Mouse (Mus musculus) intestine, embryonic 14.5 days (tissue): ENCODE results near the gene Slc5a6. TPM values are rescaled to one million over a fixed set of nuclear protein-coding genes. Genes with fewer than 3 reads are reported as not detected.
"Not testable (repeated sequence)": the region's sequence is repeated elsewhere in the genome, so short reads cannot be mapped to it uniquely, and the experiment has no call there.

ENCODE experiments used
- ATAC-seq: fragments of 200-750 bp; cut with Nextera tagmentation; replicated peaks from 2 replicates; pipeline ENCODE4 v1.8.0; 2017; ENCODE audit warnings: low read depth, moderate number of reproducible peaks, moderate TSS enrichment, moderate library complexity; ENCODE audit not compliant: low FRiP score, low TSS enrichment
- DNase-seq: peaks from one replicate; pipeline ENCODE4 v3.0.0-alpha.2; 2018; ENCODE audit warnings: low spot score
- H3K27ac ChIP-seq: fragments of 300-500 bp; sonication (generic); 2 replicates; pipeline ENCODE4 v1.5.1; 2014; ENCODE audit warnings: low read depth, mild to moderate bottlenecking, control low read depth
- H3K27me3 ChIP-seq: fragments of 300-500 bp; sonication (generic); replicated peaks from 2 replicates; pipeline ENCODE4 v1.6.1; 2014; ENCODE audit warnings: low read length, control low read depth; ENCODE audit not compliant: control insufficient read depth, insufficient read depth
- H3K36me3 ChIP-seq: fragments of 300-500 bp; sonication (generic); 2 replicates; pipeline ENCODE4 v1.6.1; 2014; ENCODE audit warnings: low read length, control low read depth; ENCODE audit not compliant: control insufficient read depth, insufficient read depth
- H3K4me1 ChIP-seq: fragments of 300-500 bp; sonication (generic); replicated peaks from 2 replicates; pipeline ENCODE4 v1.6.1; 2014; ENCODE audit warnings: low read length, control low read depth, mixed read lengths; ENCODE audit not compliant: control insufficient read depth, insufficient read depth
- H3K4me2 ChIP-seq: fragments of 300-500 bp; sonication (generic); 2 replicates; pipeline ENCODE4 v1.6.1; 2014; ENCODE audit warnings: low read length
- H3K4me3 ChIP-seq: fragments of 300-500 bp; sonication (generic); 2 replicates; pipeline ENCODE4 v1.5.1; 2014; ENCODE audit warnings: low read depth, low read length, control low read depth, mixed read lengths
- H3K9ac ChIP-seq: fragments of 300-500 bp; sonication (generic); 2 replicates; pipeline ENCODE4 v1.6.1; 2014; ENCODE audit warnings: mild to moderate bottlenecking, low read length
- H3K9me3 ChIP-seq: fragments of 300-500 bp; sonication (generic); 2 replicates; pipeline ENCODE4 v1.6.1; 2016; ENCODE audit warnings: low read length, control low read depth; ENCODE audit not compliant: control insufficient read depth
- WGBS: fragments of 180-500 bp; shearing (Covaris S2); extraction: QIAGEN DNeasy Blood & Tissue Kit; methylation state at CpG from one replicate; pipeline ENCODE4 v1.1.7; 2014; 5-methylcytosine and 5-hydroxymethylcytosine counted together
- polyA plus RNA-seq: library from polyadenylated mRNA; unstranded; fragments of >200 nt; fragmentation: Nextera tagmentation; extraction: Ambion mirVana; gene quantifications from 2 replicates; pipeline ENCODE4 v1.2.1, GENCODE M21; 2014

Gene Slc5a6
- polyA plus RNA-seq, 1 experiment from 2014 or later = 12.3 TPM

GRCm38 (mm10) chr5:31030926-31031325 lies 17.8 kb downstream of the Slc5a6 start:
- Histone ChIP-seq H3K4me1 (no peaks in the 10 kb centered on the region), H3K4me2 (no peak overlapping the region), H3K4me3 (no peak overlapping the region), H3K9ac (no peak overlapping the region), H3K36me3 (peaks cover under 1% of the 10 kb centered on the region; the same call in 1 of the 2 replicates), H3K9me3 (no peaks in the 10 kb centered on the region), H3K27me3 (no peaks in the 10 kb centered on the region), H3K27ac (no peak overlapping the region)
- WGBS = 72% methylated on average over 4 of the region's 4 CpGs
- DNase-seq (no peak), ATAC-seq (no peak)

- no peak overlapping the region for H3K27ac ChIP-seq
- no peak overlapping the region for H3K4me3 ChIP-seq
- no peaks in the 10 kb centered on the region for H3K36me3 ChIP-seq
Observed at GRCm38 (mm10) chr5:31024641-31025040, 24.1 kb downstream of the Slc5a6 start.

GRCm38 (mm10) chr5:31023254-31023653 lies 25.5 kb downstream of the Slc5a6 start:
- H3K4me1 ChIP-seq = no peaks in the 10 kb centered on the region
- H3K27ac ChIP-seq = no peak overlapping the region
- DNase-seq (no peak), ATAC-seq (no peak)
- H3K4me3 ChIP-seq = no peak overlapping the region
- no peaks in the 10 kb centered on the region for H3K36me3 ChIP-seq
- 32% methylated on average over 4 of the region's 4 CpGs for WGBS
- no peak overlapping the region for H3K4me2 ChIP-seq
- no peaks in the 10 kb centered on the region for H3K27me3 ChIP-seq
- no peak overlapping the region for H3K9ac ChIP-seq
- H3K9me3 ChIP-seq = no peaks in the 10 kb centered on the region

More at GRCm38 (mm10) chr5:31024641-31025040, 24.1 kb downstream of the Slc5a6 start:
- Histone ChIP-seq H3K9ac (no peak overlapping the region), H3K27me3 (no peaks in the 10 kb centered on the region), H3K4me2 (no peak overlapping the region), H3K4me1 (no peaks in the 10 kb centered on the region), H3K9me3 (no peaks in the 10 kb centered on the region)
- ATAC-seq = no peak
- DNase-seq = no peak

- Histone ChIP-seq H3K4me1 (no peaks in the 10 kb centered on the region), H3K4me2 (no peak overlapping the region), H3K4me3 (no peak overlapping the region), H3K9me3 (no peaks in the 10 kb centered on the region), H3K36me3 (no peaks in the 10 kb centered on the region), H3K27me3 (no peaks in the 10 kb centered on the region), H3K9ac (no peak overlapping the region), H3K27ac (no peak overlapping the region)
- no peak for ATAC-seq
- no peak for DNase-seq
- 72% methylated on average over 1 of the region's 1 CpGs for WGBS
Observed at GRCm38 (mm10) chr5:31022690-31023089, 26.0 kb downstream of the Slc5a6 start.

DNA sequence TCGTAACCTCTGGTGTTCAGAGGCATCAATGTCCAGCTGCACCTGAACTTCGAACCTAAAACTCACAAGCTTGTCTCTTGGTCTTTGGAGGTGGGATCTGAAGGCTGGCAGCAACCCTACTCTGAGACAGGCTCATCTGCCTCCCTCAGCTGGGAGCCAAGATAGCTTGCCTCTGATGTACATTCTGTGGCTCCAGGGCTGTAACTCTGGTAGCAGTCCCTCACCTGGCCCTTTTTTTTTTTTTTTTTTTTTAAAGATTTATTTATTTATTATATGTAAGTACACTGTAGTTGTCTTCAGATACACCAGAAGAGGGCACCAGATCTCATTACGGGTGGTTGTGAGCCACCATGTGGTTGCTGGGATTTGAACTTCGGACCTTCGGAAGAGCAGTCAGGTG lies 26.9 kb downstream of the Slc5a6 start:
- not testable (repeated sequence) for H3K27ac ChIP-seq, ATAC-seq, H3K27me3 ChIP-seq, H3K4me2 ChIP-seq, DNase-seq, H3K36me3 ChIP-seq, H3K9me3 ChIP-seq, H3K4me3 ChIP-seq, H3K4me1 ChIP-seq, H3K9ac ChIP-seq
- WGBS = 85% methylated on average over 4 of the region's 5 CpGs

DNA sequence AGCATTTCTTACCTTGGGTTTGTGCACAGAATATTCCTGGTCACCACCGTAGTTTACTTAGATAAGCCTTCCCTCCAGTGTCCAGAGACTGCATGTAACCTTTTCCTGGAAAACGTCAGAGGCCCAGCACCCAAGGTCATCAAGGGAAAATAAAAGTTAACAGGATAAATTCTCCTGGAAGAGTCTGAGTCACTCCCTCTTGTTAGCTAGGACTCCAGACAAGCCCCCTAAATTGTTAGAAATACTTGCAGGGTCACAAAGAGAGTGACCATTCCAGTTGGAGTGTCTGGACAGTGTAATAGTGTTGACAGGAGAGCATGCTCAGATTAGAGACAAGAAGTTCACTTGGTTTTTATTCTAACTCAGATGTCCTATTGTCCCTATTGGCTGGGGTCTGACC lies 32.8 kb downstream of the Slc5a6 start:
- WGBS = 21% methylated on average over 2 of the region's 2 CpGs
- H3K27me3 ChIP-seq = no peaks in the 10 kb centered on the region
- H3K4me1 ChIP-seq = no peaks in the 10 kb centered on the region
- H3K4me2 ChIP-seq = no peak overlapping the region
- H3K9ac ChIP-seq = no peak overlapping the region
- DNase-seq (no peak), ATAC-seq (no peak)
- no peak overlapping the region for H3K4me3 ChIP-seq
- no peaks in the 10 kb centered on the region for H3K36me3 ChIP-seq
- no peak overlapping the region for H3K27ac ChIP-seq
- H3K9me3 ChIP-seq = no peaks in the 10 kb centered on the region

DNA sequence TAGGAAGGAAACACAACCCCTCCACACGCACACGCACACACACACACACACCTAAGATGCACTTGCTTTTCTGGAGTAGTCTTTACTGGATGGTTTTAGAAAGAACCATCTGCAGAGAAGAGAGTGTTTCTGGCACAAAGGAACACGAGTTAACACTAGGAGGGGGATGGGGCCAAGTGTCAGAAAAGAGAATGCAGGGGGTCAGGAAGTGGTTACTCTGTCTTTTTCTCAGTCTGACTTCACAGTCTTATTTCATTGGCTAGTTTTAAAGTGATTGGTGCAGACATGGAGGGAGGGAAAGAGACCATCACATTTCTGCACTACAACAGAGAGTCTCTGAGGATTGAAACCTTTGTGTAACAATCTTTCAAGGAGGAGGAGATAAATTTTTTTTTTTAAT lies 36.0 kb downstream of the Slc5a6 start:
- no peak overlapping the region for H3K27ac ChIP-seq
- no peak overlapping the region for H3K4me2 ChIP-seq

GRCm38 (mm10) chr5:31004184-31004583 lies 44.5 kb downstream of the Slc5a6 start:
- Histone ChIP-seq H3K9ac (no peak overlapping the region), H3K36me3 (no peaks in the 10 kb centered on the region), H3K4me1 (no peaks in the 10 kb centered on the region), H3K27ac (no peak overlapping the region), H3K27me3 (no peaks in the 10 kb centered on the region), H3K4me3 (no peak overlapping the region), H3K9me3 (no peaks in the 10 kb centered on the region), H3K4me2 (no peak overlapping the region)
- WGBS = 7% methylated on average over 5 of the region's 5 CpGs
- ATAC-seq (no peak), DNase-seq (peak; percentile 98)

More for the DNA sequence above, 36.0 kb downstream of the Slc5a6 start:
- no peaks in the 10 kb centered on the region for H3K9me3 ChIP-seq
- H3K27me3 ChIP-seq = no peaks in the 10 kb centered on the region
- no peak overlapping the region for H3K4me3 ChIP-seq
- H3K9ac ChIP-seq = no peak overlapping the region
- H3K4me1 ChIP-seq = no peaks in the 10 kb centered on the region
- DNase-seq = no peak
- WGBS = 71% methylated on average over 3 of the region's 3 CpGs
- H3K36me3 ChIP-seq = no peaks in the 10 kb centered on the region
- no peak for ATAC-seq

DNA sequence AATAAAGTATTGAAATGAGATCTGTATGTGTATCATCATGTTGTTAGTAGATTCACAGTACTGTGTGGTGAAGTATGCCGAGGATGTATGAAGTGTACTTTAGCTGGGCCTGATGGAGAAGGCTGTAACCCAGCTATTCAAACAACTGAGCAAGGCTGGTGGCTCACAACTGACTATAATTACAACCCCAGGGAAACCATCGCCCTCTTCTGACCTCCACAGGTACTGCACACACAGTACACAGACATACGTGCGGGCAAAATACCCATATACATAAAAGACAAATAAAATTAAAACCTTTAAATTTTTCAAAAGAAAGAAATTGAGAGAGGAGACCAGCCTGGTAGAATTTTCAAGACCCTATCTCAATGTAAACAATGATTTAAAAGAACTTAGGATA lies 47.2 kb downstream of the Slc5a6 start:
- Histone ChIP-seq H3K9me3 (no peaks in the 10 kb centered on the region), H3K9ac (no peak overlapping the region), H3K4me1 (no peaks in the 10 kb centered on the region), H3K4me3 (no peak overlapping the region), H3K36me3 (no peaks in the 10 kb centered on the region), H3K4me2 (no peak overlapping the region), H3K27me3 (no peaks in the 10 kb centered on the region), H3K27ac (no peak overlapping the region)
- DNase-seq = no peak
- whole genome bisulfite sequencing = 86% methylated on average over 4 of the region's 4 CpGs
- ATAC-seq = no peak
